Mouse (Mus musculus) CD4-positive naive resting alpha-beta T cell, adult 76 days (primary cell): ENCODE data around the gene Gsto2. TPM values are rescaled to one million over a fixed set of nuclear protein-coding genes. Genes with fewer than 3 reads are reported as not detected.

Source experiments
- total RNA-seq: library from RNA; stranded (reverse); gene quantifications from one replicate; pipeline ENCODE4 v1.2.4, GENCODE M21; 2023

Gene Gsto2
- total RNA-seq, result not detected

GRCm38 (mm10) chr19:47865353-47865947 lies at the start of gene Gsto2:
Gene Gsto2 (plus strand): TSS chr19:47865534.

GRCm38 (mm10) chr19:47854796-47855783 lies 10.2 kb upstream of the Gsto2 start, which contains the start of gene Gsto1:
Gene Gsto1 (plus strand): TSS chr19:47854970.

DNA sequence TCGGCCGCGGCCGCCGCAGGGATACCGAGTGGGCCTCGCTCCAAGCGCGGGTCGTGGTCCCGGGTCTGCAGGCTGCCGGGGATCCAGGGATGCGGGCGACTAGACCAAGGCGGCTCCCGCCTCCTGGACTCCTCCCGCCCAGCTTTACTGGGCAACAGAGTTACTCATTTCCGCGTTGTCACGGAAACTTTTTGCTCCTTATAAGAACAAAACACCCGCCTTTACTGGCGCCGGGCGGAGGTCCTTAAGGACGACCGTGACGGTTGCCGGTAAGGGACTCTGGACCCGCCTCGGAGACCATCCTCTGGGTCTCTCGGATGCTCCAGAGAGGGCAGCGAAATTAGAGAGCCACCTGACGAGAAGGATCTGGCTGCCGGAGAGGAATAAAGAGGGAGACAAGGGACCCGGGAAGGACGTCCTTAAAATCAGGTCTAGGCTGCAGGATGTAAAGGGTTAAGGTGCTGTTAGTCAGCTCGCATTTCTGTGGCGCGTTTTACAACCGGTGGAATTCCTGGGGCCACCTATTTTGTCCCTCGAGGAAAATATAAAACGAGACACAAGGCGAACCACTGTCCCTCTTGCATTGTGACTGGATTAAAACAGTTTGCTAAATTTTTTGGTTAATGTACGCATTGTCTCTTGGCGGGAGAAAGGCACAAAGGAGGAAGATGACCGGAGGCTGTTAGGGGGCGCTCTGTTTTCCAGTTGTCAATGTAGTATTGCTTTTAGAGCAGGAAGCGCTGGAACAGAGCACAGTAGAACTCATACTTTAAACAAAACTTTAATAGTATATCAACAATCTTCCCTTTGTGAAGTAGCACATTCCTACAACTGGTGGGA lies 54.0 kb downstream of the Gsto2 start, which contains the start of the genes Cfap43 and Itprip:
Gene Cfap43, minus strand, starts transcription at position 162 of the 840 bp plus-strand sequence.
Gene Itprip, minus strand, starts transcription at position 174 of the 840 bp plus-strand sequence.

Other genes starting within 250 kb of the Gsto2 start
- 0.59 TPM for gene Col17a1, start 173.4 kb upstream of the Gsto2 start, total RNA-seq
- gene Sfr1, start 133.9 kb upstream of the Gsto2 start, total RNA-seq, result 71.2 TPM
- gene Gsto1, start 10.6 kb upstream of the Gsto2 start, total RNA-seq, result 17.7 TPM
- gene Cfap43, start 53.8 kb downstream of the Gsto2 start, total RNA-seq, result not detected
- 112 TPM for gene Itprip, start 53.8 kb downstream of the Gsto2 start, total RNA-seq
- gene Cfap58, start 72.1 kb downstream of the Gsto2 start, total RNA-seq, result not detected